8 mouse cellular contexts compared by ENCODE assay signal in the genomic region with DNA sequence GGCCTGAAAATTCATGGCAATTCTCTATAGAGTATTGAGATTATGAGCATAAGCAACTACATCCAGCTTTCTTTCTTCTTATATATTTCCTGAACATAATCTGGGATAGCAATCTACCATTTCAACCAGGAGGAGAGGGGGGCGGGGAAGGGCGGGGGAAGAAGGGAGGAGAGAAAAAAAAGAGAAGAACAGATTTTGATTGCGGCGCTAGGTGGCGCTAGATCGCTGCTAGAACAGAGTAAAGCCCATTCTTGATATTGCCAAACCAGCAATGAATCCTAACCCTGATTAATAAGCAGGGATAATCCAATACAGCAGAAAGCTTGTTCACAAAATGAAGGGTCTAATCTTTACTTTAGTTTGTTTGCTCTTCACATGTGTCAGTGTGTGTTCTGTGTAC. TPM values are rescaled to one million over a fixed set of nuclear protein-coding genes. Genes with fewer than 3 reads are reported as not detected.
DNase-seq lines count a peak whose midpoint lies in the region; ATAC-seq and TF ChIP-seq lines count a peak whose summit lies in the region.

No protein-coding gene starts in this region.

- peak; percentile 44 to 62 for DNase-seq in heart, postnatal 10 days
- DNase-seq in cerebellum, adult 8-10 months = peak; percentile 70
- DNase-seq in forelimb bud, embryonic 11.5 days (ENCODE audit: low read depth, low spot score) = peak; percentile 73
- DNase-seq in left cerebral cortex, adult 2 months (ENCODE audit: extremely low spot score in 1 of 2, low spot score in 2 of 2) = peak; percentile 54 to 56
- peak; percentile 70 for DNase-seq in thymus, postnatal 4 days

- no peaks in the 10 kb centered on the region for H3K36me3 ChIP-seq in heart, embryonic 11.5 days (ENCODE audit: control insufficient read depth, insufficient read depth, low read length)
- no peaks in the 10 kb centered on the region for H3K36me3 ChIP-seq in ES-Bruce4 (ENCODE audit: control insufficient read depth, insufficient read depth, low read length, poor library complexity, severe bottlenecking)
- H3K36me3 ChIP-seq in midbrain, embryonic 16.5 days (ENCODE audit: control insufficient read depth, insufficient read depth, low read length) = no peaks in the 10 kb centered on the region

- H3K4me2 ChIP-seq in heart, embryonic 11.5 days = no peak overlapping the region
- peak overlapping the region; percentile 57 for H3K4me2 ChIP-seq in midbrain, embryonic 16.5 days (ENCODE audit: low read length)

- intact Hi-C loops in heart, postnatal 10 days (cut with DNase I) = no loop called here
- intact Hi-C loops in left cerebral cortex, adult 2 months (cut with DNase I) = no loop called here

- no peak overlapping the region for H3K27ac ChIP-seq in heart, embryonic 11.5 days (ENCODE audit: low read depth, low read length)
- H3K27ac ChIP-seq in ES-Bruce4 (ENCODE audit: insufficient read depth, low read length) = no peak overlapping the region
- peak overlapping the region; percentile 92 for H3K27ac ChIP-seq in left cerebral cortex, adult 2 months
- peak overlapping the region; percentile 78 for H3K27ac ChIP-seq in midbrain, embryonic 16.5 days (ENCODE audit: low read length)

- H3K4me1 ChIP-seq in heart, embryonic 11.5 days (ENCODE audit: control insufficient read depth, insufficient read depth, low read length) = peaks cover 5% of the 10 kb centered on the region; the same call in 1 of the 2 replicates
- H3K4me1 ChIP-seq in ES-Bruce4 (ENCODE audit: control insufficient read depth, insufficient read depth, low read length) = peaks cover 2% of the 10 kb centered on the region
- peaks cover 12% of the 10 kb centered on the region for H3K4me1 ChIP-seq in midbrain, embryonic 16.5 days (ENCODE audit: control insufficient read depth, insufficient read depth, low read length)

- peak; percentile 42 for TF ChIP-seq CTCF in ES-Bruce4 (IDR thresholded peaks at IDR 0.05; ENCODE audit: low read depth, low read length)
- TF ChIP-seq CTCF in left cerebral cortex, adult 2 months (IDR thresholded peaks at IDR 0.05) = peak; percentile 83

- H3K4me3 ChIP-seq in heart, embryonic 11.5 days (ENCODE audit: low read depth, low read length) = no peak overlapping the region
- H3K4me3 ChIP-seq in ES-Bruce4 (ENCODE audit: low read depth, low read length) = no peak overlapping the region
- H3K4me3 ChIP-seq in left cerebral cortex, adult 2 months = peak overlapping the region; percentile 82
- H3K4me3 ChIP-seq in midbrain, embryonic 16.5 days (ENCODE audit: low read depth, low read length) = peak overlapping the region; percentile 62

- no peak for ATAC-seq in heart, embryonic 11.5 days (replicated peaks; ENCODE audit: insufficient number of reproducible peaks, low FRiP score, low TSS enrichment)
- 0 out of 2 replicates have a peak, but pooled peaks have one; percentile 1 for ATAC-seq in midbrain, embryonic 16.5 days

- no peak for TF ChIP-seq POLR2A in ES-Bruce4 (IDR thresholded peaks at IDR 0.05; ENCODE audit: insufficient read depth, low read length)

- H3K9me3 ChIP-seq in heart, embryonic 11.5 days (replicated peaks; ENCODE audit: control insufficient read depth, low read length) = no peaks in the 10 kb centered on the region
- H3K9me3 ChIP-seq in ES-Bruce4 (replicated peaks; ENCODE audit: control insufficient read depth, insufficient read depth, low read length, poor library complexity, severe bottlenecking) = no peaks in the 10 kb centered on the region
- no peaks in the 10 kb centered on the region for H3K9me3 ChIP-seq in midbrain, embryonic 16.5 days (replicated peaks; ENCODE audit: control insufficient read depth, low read length, poor library complexity, severe bottlenecking)

- peaks cover 32% of the 10 kb centered on the region for H3K27me3 ChIP-seq in heart, embryonic 11.5 days (ENCODE audit: control insufficient read depth, insufficient read depth, low read length)
- H3K27me3 ChIP-seq in ES-Bruce4 (ENCODE audit: control insufficient read depth, insufficient read depth, low read length, poor library complexity, severe bottlenecking) = 0 out of 2 replicates have a peak, but pooled peaks cover 1% of the 10 kb centered on the region
- no peaks in the 10 kb centered on the region for H3K27me3 ChIP-seq in midbrain, embryonic 16.5 days (ENCODE audit: control insufficient read depth, insufficient read depth, low read depth, low read length)

- H3K9ac ChIP-seq in heart, embryonic 11.5 days (ENCODE audit: low read depth, low read length) = no peak overlapping the region
- no peak overlapping the region for H3K9ac ChIP-seq in ES-Bruce4 (ENCODE audit: low read depth, poor library complexity, severe bottlenecking)
- H3K9ac ChIP-seq in midbrain, embryonic 16.5 days (ENCODE audit: low read depth, low read length) = peak overlapping the region; percentile 78

- 1% methylated on average over 6 of the region's 6 CpGs for WGBS in heart, embryonic 11.5 days (ENCODE audit: insufficient replicate concordance)
- WGBS in midbrain, embryonic 16.5 days = 0% methylated on average over 6 of the region's 6 CpGs

- no peak for TF ChIP-seq EP300 in ES-Bruce4 (IDR thresholded peaks at IDR 0.05; ENCODE audit: insufficient read depth, low read depth, low read length)

RNA-seq across cellular contexts. Expression of a gene that starts 0.8 kb away (rescaled TPM):
- total RNA-seq in heart, postnatal 10 days (2021) = under 1 TPM; 0.45 TPM
- 0.06 and 0.27 TPM in 2 replicates for polyA plus RNA-seq in heart, embryonic 11.5 days (2014; fragmentation: Nextera tagmentation; extraction: Ambion mirVana)
- polyA plus RNA-seq in ES-Bruce4 (2011; ENCODE audit: insufficient read depth, insufficient read length, low read depth, missing spikeins) = 0.45 and 0.68 TPM in 2 replicates
- 10 to 100 TPM; 90.3 to 91.0 TPM for total RNA-seq in left cerebral cortex, adult 2 months (2021)
- polyA plus RNA-seq in midbrain, embryonic 16.5 days (2015; fragmentation: Nextera tagmentation; extraction: Ambion mirVana) = 6.3 and 6.4 TPM in 2 replicates

RNA-seq across cellular contexts. Expression of a gene that starts 11.4 kb away (rescaled TPM):
- under 1 TPM; 0.26 to 0.27 TPM for total RNA-seq in heart, postnatal 10 days (2021)
- polyA plus RNA-seq in heart, embryonic 11.5 days (2014; fragmentation: Nextera tagmentation; extraction: Ambion mirVana) = 0.06 and 0.10 TPM in 2 replicates
- 0.24 and 0.30 TPM in 2 replicates for polyA plus RNA-seq in ES-Bruce4 (2011; ENCODE audit: insufficient read depth, insufficient read length, low read depth, missing spikeins)
- total RNA-seq in left cerebral cortex, adult 2 months (2021) = 1 to 10 TPM; 1.8 to 3.0 TPM
- polyA plus RNA-seq in midbrain, embryonic 16.5 days (2015; fragmentation: Nextera tagmentation; extraction: Ambion mirVana) = 0.68 and 0.99 TPM in 2 replicates

Comparison
In these comparisons a context has a peak if more than half of its experiments do, and no peak if none do; other contexts are left out.
1. H3K27ac ChIP-seq: peak in left cerebral cortex, adult 2 months (single experiment) and midbrain, embryonic 16.5 days (single experiment); none in heart, embryonic 11.5 days (single experiment) and ES-Bruce4 (single experiment).
2. H3K4me3 ChIP-seq: peak in left cerebral cortex, adult 2 months (single experiment) and midbrain, embryonic 16.5 days (single experiment); none in heart, embryonic 11.5 days (single experiment) and ES-Bruce4 (single experiment).
3. Peak in every context shown above with its lines, with median percentiles within 50 percentile points of each other: DNase-seq.